Mouse (Mus musculus) mouse embryonic stem cell (cell line): Measurements from ENCODE around the gene Zswim1.
"Not testable (repeated sequence)": the region's sequence is repeated elsewhere in the genome, so short reads cannot be mapped to it uniquely, and the experiment has no call there.

Experiments
- in situ Hi-C, 2 experiments: fragments of 300-500 bp; cut with MboI; formaldehyde crosslinking; loops; 1 replicate in 1 of 2; 3 replicates in 1 of 2; pipeline ENCODE4 v1.14.3; 2019 to 2020; ENCODE audit warnings: low sequenced_read_pairs in 2 of 2, low pct_unique_long_range_greater_than_20kb in 1 of 2, mixed read lengths in 1 of 2; ENCODE audit not compliant: unreplicated experiment in 1 of 2

The Zswim1 gene

DNA sequence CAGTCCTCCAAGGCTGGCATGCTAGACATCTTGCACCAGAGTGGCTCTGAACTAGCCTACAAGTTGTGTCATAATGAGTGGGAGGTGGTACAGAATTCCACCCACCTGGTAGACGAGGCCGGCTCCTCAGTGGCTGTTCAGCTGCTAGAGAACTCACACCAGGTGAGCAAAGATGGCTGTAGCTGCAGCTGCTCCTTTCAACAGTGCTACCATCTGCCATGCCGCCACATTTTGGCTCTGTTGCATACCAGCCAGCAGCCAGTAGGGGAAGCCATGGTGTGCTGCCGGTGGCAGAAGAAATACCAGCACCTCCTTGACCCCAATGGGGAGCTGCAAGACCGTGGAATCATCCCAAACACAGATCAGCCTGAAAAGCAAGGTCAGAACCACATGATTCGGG, 1.4 kb upstream of the Zswim1 start:
- in situ Hi-C loops = no loop called here

DNA sequence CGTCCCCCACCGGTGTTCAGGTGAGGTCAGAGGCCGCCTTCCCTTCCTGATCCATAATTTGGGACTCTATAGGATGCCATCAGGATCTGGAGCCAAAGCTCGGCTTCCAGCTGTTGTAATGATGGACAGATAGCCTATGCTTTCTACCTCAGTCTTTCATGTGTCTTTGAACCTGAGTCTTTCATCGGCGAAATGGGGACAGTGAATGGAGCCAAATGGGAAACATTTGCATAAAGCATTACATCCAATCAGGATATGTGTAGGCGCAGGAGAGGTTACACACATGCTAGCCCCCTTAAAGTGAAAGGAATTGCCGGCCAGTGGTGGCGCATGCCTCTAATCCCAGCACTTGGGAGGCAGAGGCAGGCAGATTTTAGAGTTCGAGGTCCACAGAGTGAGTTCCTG, 697 bp downstream of the Zswim1 start:
- in situ Hi-C loops = no loop called here

DNA sequence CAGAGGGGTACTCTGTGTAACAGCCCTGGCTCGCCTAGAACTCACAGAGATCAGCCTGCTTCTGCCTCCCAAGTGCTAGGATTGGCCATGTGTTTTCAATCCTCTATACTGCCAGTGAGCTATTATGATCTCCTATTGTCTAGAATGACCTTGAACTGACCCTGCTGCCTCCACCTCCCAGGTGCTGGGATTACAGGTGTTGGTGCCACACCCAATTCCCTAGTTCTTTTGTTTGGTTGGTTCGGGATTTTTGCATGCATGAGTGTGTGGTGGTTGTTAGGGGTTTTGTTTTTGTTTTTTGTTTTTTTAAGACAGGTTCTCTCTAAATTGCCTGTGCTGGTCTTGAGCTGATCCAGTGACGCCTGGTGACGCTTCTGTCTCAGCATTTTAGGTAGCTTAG, 1.5 kb downstream of the Zswim1 start:
- in situ Hi-C loops = no loop called here

DNA sequence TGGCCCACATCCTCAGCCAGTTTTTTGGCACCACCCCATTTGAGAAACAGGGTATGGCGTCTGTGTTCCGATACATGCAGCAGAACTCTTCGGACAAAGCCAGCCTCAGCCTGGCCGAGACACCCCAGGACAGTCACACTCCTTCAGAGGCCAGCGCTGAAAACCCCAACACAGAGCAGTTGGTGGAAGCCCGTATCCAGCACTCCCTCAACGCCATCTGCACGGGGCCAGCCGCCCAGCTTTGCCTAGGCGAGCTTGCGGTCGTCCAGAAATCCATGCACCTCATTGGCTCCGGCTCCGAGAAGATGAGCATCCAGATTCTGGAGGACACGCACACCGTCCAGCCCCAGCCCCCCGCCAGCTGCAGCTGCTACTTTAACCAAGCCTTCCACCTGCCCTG, 3.0 kb downstream of the Zswim1 start:
- in situ Hi-C loops = no loop called here

DNA sequence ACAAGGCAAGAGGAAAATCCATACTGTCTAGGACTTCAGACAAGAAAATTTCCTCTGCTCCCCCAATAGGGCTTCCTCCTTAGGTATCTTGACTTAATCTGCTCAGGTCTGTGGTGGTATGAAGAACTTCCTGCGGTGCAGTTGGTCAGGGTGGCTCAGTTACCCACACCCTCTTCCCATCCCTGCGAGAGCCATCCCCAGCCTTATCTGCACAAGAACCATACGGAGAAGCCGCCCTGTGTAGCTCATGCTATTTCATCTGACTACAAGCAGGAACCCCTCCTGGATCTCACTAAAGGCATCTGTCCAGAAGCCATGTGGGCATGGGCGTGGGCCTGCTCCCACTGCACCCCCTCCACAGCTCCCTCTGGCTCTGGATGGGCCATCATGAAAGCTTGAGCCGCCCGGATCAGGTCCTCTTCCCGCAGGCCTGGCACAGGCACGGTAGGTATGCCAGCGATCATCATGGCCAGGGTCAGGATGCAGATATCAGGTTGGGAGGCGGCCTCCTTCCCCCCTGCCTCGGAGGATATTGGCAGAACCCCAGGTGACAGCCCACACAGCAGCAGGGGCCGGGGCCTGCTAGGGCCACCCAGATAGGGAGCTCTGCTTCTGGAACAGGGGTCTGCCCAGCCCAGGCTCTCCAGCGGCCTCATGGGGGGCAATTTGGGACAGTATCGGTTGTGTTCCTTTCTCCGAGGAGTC, 4.8 kb downstream of the Zswim1 start:
- in situ Hi-C loops = no loop called here

DNA sequence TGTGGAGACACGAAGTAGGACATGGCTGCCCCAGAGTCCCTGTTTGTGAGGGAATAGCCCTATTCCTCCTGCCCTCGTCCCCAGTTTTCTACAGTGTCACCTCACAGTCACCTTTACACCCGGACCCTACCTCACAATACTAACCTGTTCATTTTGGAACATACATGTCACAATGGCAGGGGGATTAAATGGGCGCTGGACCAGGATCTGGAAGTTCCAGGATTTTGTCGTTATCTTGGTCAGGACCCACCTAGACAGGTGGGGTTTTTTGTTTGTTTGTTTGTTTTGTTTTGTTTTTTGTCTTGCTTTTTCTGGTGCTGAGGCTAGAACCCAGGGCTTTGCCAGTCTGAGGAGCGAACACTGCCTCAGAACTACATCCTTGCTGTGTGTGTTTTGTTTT, 6.0 kb downstream of the Zswim1 start, which contains the start of gene Spata25:
Spata25 (minus strand) TSS at position 101 of the 400 bp plus-strand sequence.
- in situ Hi-C loops = no loop called here

DNA sequence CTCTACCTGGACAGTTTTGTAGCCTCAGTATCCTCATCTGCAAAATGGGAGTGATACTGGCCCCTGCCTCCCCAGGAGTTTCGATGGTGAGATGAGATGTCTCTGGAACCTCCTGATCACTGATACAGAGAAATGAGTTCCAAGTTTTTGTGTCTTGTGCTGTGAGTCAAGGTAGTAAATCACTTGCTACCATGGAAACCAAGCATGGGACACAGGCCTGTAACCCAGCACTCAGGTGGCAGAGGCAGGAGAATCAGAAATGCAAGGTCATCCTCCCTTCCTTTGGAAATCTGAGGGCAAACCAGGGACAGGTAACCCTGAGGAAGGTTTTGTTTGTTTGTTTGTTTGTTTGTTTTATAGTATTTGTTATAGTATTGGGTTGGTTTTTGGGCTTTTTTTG, 6.6 kb downstream of the Zswim1 start:
- in situ Hi-C loops = no loop called here

DNA sequence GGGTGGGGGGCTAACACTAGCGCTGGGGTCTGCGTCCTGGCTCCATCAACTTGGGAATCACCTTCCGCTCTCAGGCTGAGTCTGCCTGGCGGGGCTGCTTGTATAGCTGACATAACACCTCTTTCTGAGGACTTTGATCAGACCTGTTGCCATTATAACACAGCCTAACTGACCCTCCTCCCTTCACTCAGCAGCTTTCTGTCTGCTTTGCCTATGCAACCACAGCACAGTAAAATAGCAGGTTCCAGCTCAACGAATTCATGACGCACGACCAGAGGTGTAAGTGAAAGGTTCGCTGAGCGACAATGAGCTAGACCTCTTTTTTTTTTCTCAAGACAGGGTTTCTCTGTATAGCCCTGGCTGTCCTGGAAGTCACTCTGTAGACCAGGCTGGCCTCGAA, 8.5 kb downstream of the Zswim1 start:
- in situ Hi-C loops = no loop called here

DNA sequence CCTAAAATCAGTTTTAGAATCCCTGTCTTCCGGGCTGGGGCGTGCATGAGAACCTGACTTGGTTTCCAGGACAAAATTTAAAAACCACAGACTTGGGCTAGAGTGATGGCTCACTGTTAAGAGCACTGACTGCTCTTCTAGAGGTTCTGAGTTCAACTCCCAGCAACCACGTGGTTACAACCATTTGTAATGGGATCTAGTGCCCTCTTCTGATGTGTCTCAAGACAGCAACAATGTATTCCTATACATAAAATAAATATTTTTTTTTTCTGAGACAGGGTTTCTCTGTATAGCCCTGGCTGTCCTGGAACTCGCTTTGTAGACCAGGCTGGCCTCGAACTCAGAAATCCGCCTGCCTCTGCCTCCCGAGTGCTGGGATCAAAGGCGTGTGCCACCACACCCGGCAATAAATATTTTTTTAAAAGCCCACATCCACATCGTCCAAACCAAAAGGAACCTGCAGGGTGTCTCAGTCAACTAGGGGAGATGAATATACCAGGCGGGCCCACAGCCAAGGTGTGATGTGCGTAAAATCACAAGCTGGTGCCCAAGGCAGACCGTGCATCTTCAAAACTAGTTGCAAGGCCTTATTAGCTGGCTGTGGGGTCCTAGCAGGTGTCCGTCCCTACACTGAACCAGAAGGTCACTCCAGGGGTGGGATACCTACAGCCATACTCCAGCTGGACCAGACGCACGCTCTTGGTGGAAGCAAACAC, 9.7 kb downstream of the Zswim1 start:
- in situ Hi-C loops = no loop called here

DNA sequence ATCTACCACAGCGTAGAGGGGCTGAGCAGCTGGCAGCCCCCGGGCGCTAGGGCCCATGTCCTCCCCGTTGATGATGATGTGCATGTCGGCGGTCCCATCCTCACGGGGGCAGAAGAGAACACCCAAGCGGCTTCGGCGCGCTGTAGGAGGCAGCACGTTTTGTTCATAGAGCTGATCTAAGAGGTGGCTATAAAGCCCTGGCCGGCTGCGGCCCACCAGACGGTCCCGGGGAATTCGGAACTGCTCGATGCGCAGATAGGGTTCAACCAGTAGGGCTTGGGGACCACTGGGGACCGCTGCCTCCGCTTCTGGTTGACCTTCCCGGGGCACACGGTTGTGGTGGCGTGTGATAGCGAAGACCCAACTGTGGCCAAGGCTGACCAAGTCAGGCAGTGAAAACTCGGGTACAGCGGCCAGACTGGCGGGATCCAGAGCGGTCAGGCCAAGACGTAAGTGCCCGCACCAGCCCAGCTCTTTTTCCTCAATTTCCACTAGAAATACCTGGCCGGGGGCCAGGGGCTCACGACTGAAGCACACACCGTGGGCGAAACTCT, 10.3 kb downstream of the Zswim1 start, which contains the start of gene Ctsa:
Ctsa (plus strand) TSS at position 126 of the 554 bp plus-strand sequence.
- in situ Hi-C loops = no loop called here

DNA sequence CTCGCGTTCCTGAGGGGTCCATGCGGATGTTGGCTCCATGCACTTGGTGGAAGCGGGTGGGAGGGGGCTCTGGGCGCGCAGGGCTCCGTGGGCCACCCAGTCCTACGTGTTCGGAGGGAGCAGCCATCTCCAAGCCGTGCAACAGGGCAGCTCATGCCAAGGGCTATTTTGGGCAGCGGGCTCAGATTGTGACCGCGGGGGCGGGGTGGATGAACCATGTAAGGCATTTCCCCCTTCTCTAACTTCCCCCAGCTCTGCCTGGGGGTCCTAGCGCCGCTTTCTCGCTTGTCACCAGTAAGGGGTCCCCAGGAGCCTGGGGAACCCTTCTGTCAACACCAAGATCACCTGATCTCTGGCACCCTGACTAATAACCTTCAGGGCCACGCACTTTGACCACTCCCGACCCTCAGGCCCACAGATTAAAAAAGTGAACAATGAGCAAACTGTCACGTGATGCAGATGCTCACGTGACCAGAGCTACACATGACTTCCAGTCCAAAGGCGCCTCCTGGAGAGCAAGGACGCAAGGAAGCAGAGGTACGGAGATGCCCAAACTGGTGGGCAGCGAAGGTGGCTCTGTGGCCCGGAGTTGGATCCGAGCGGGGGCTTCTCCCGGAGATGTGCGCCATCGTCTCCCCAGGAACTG, 11.0 kb downstream of the Zswim1 start, which contains the start of gene Neurl2:
Neurl2 (minus strand) TSS at position 143 of the 646 bp plus-strand sequence.
- in situ Hi-C loops = no loop called here

DNA sequence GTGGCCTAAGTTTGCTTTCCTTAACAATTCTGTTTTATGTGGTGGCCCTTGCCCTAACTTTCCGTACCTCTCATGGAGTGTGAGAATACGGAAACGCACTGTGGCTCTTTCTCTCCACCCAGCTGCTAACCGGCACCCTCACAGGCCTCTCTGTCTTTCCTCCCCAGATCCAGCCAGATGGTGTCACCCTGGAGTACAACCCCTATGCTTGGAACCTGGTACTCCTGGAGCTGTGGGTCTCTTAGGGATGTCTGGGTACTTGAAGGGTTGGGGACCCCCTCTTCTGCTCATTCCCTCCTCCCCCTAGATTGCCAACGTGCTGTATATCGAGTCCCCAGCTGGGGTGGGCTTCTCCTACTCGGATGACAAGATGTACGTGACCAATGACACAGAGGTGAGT, 12.0 kb downstream of the Zswim1 start:
- in situ Hi-C loops = no loop called here

DNA sequence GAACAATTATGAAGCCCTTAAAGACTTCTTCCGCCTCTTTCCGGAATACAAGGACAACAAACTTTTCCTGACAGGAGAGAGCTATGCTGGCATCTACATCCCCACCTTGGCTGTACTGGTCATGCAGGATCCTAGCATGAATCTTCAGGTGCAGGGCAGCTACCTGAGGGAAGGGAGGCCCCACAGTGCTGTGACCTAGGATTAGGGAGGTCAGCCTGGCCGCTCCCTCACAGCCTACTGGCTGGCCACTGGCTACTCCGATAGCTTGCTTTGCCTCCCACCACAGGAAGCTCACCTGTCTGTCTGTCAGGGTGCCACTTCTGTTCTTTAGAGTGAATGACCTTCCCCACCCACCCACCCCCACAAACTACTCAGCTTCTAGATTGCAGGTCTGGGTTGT, 12.7 kb downstream of the Zswim1 start:
- in situ Hi-C loops = no loop called here

DNA sequence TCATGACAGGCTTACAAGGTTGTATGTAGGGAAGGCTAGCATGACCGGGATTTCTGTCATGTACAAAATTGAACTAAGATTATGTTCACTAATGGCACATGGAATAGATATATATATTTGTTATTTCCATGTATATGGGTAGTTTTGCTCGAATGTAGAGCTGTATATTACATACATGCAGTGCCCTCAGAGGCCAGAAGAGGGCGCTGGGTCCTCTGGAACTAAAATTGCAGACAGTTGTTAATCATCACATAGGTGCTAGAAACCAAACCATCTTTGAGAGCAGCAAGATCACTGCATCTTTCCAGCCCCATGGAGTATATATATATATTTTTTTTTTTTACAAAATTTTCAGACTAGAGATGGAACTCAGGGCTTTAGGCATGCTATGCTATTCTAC, 23.3 kb downstream of the Zswim1 start:
- in situ Hi-C loops = loop anchor here in 1 of 2 experiments (10.0 kb wide), 1 partner anchor 49 kb away; no protein-coding TSS in a partner anchor

DNA sequence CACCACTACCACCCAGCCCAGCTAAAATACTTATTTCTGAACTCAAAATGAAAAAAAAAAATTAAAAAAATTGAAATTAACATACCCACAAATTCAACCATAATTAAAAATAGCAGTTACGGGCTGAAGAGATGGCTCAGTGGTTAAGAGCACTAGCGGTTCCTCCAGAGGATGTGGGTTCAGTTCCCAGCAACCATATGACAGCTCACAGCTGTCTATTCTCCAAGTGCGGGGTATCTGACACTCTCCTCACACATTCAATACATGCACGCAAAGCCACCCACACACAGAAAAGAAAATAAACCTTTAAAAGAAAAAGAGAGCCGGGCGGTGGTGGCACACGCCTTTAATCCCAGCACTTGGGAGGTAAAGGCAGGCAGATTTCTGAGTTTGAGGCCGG, 27.6 kb downstream of the Zswim1 start:
- in situ Hi-C loops = no loop called here

DNA sequence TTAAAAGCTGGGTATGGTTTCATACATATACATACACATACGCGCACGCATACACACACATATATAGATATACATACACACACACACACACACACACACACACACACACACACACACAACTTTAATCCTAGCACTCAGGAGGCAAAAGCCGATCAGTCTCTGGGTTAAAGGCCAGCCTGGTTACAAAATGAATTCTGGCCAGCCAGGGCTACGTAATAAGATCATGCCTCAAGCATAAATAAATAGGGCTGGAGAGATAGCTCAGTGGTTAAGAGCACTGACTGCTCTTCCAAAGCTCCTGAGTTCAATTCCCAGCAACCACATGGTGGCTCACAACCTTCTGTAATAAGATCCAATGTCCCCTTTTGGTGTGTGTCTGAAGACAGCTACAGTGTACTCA, 33.1 kb downstream of the Zswim1 start:
- in situ Hi-C loops = not testable (repeated sequence)

DNA sequence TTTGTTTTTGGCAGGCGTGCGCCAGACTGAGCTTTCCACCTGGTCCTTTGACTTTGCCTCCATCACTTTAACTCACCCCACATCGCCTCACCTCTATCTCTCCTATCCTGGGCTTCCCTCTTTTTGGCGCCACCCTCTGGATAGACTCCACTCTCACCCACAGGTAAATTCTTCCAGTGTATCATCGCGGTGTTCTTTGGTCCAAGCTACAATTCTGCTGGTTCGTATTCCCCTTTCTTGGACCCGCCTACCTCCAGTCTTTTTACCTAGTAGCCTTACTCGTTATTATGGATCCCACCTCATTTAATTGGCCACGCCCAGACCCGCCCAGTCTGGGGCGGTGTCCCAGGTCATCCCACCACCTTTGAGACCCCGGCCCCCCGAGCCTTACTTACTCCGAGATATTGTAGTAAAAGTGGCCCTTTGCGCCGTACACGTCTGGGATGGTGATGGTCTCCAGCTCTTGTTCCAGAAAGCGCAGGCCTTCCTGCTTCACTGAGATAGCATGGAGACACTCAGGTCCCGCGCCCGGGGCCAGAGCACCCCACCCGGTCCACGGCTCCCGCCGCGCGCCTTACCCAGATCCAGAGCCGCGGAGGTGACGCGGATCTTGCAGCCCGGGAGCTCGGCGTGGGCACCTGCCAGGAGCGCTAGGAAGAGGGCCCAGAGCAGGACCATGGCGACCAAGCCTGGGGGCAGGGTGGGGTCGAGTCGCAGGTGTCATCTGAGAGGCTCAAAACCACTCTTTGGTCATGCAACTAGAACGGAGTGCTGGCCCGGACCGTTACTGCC, 34.0 kb downstream of the Zswim1 start:
- in situ Hi-C loops = no loop called here

DNA sequence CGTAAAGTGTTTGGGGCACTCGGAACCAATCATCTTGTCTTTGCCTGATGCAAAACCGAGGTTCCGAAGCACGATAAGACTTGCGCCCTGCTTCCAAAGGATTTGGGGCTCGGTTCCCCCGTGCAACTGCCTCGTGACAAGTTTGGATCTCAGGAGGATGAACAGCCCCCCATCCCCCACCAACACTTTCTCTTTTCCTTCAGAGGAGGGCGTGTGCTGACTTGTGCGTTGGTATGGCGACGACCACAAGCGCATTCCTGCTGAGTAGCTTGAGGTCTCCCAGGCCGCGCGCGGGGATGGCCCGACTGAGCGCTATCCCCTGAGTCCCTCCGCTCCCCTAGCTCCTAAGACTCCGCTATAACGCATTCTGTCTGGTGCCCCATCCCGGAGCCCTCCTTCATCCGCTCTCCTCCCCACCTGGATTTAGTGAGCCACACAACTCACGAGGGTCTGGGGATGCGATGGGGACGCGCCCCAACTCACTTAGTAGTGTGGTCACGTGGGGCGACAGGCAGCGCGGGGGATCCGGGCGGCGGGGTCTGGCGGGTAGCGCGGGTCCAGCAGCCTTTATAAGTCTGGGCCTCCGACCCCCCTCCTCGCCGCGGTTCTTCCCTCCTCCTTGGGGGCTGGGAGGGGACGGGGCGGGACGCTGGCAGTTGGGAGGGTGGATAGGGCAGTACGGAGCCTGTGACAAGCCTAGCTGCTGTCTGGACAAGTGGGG, 34.8 kb downstream of the Zswim1 start, which contains the start of gene Pltp:
Pltp (minus strand) TSS at position 611 of the 721 bp plus-strand sequence.
- in situ Hi-C loops = no loop called here
